Mouse (Mus musculus) mouse embryonic stem cell (cell line): ENCODE data around the gene Foxi3.

Source experiments
- in situ Hi-C, 2 experiments: fragments of 300-500 bp; cut with MboI; formaldehyde crosslinking; loops; 1 replicate in 1 of 2; 3 replicates in 1 of 2; pipeline ENCODE4 v1.14.3; 2019 to 2020; ENCODE audit warnings: low sequenced_read_pairs in 2 of 2, low pct_unique_long_range_greater_than_20kb in 1 of 2, mixed read lengths in 1 of 2; ENCODE audit not compliant: unreplicated experiment in 1 of 2

Gene Foxi3

GRCm38 (mm10) chr6:70956285-70956912 is at the start of gene Foxi3:
TSS of gene Foxi3 (plus strand) at chr6:70956531.
- in situ Hi-C loops, result no loop called here

- in situ Hi-C loops, result no loop called here
These were observed 46.8 kb upstream of the Foxi3 start for GRCm38 (mm10) chr6:70909572-70909971.

GRCm38 (mm10) chr6:70910285-70910684 is 46.0 kb upstream of the Foxi3 start:
- in situ Hi-C loops, result no loop called here

GRCm38 (mm10) chr6:70911668-70912395 is 44.5 kb upstream of the Foxi3 start:
- in situ Hi-C loops, result no loop called here

GRCm38 (mm10) chr6:70912396-70912765 is 44.0 kb upstream of the Foxi3 start:
- in situ Hi-C loops, result no loop called here

- in situ Hi-C loops, result no loop called here
These were observed 37.5 kb upstream of the Foxi3 start, which contains the start of gene Tex37 for GRCm38 (mm10) chr6:70918827-70919226. TSS of gene Tex37 (minus strand) at chr6:70918927.

- in situ Hi-C loops, result no loop called here
These were observed 34.9 kb upstream of the Foxi3 start for GRCm38 (mm10) chr6:70921274-70922074.

GRCm38 (mm10) chr6:70931801-70932200 is 24.5 kb upstream of the Foxi3 start:
- in situ Hi-C loops, result no loop called here

- in situ Hi-C loops, result no loop called here
These were observed 3.1 kb upstream of the Foxi3 start for GRCm38 (mm10) chr6:70953274-70953673.

GRCm38 (mm10) chr6:70954040-70954439 is 2.3 kb upstream of the Foxi3 start:
- in situ Hi-C loops, result no loop called here

GRCm38 (mm10) chr6:70955291-70955800 is 985 bp upstream of the Foxi3 start:
- in situ Hi-C loops, result no loop called here

GRCm38 (mm10) chr6:70955841-70956240 is 490 bp upstream of the Foxi3 start:
- in situ Hi-C loops, result no loop called here

- in situ Hi-C loops, result no loop called here
These were observed 605 bp downstream of the Foxi3 start for GRCm38 (mm10) chr6:70956936-70957335.

- in situ Hi-C loops, result no loop called here
These were observed 1.1 kb downstream of the Foxi3 start for GRCm38 (mm10) chr6:70957341-70957940.

GRCm38 (mm10) chr6:70964116-70964830 is 7.9 kb downstream of the Foxi3 start:
- in situ Hi-C loops, result no loop called here

- in situ Hi-C loops, result no loop called here
These were observed 9.4 kb downstream of the Foxi3 start for GRCm38 (mm10) chr6:70965694-70966093.

GRCm38 (mm10) chr6:70967422-70967821 is 11.1 kb downstream of the Foxi3 start:
- in situ Hi-C loops, result no loop called here

- in situ Hi-C loops, result no loop called here
These were observed 12.0 kb downstream of the Foxi3 start for GRCm38 (mm10) chr6:70968291-70968690.
